Mouse (Mus musculus): ENCODE measurements around the gene Tmbim4. TPM values are rescaled to one million over a fixed set of nuclear protein-coding genes. Genes with fewer than 3 reads are reported as not detected.

Gene Tmbim4
- polyA plus RNA-seq, 1 experiment from 2014 or later = 151 TPM

DNA sequence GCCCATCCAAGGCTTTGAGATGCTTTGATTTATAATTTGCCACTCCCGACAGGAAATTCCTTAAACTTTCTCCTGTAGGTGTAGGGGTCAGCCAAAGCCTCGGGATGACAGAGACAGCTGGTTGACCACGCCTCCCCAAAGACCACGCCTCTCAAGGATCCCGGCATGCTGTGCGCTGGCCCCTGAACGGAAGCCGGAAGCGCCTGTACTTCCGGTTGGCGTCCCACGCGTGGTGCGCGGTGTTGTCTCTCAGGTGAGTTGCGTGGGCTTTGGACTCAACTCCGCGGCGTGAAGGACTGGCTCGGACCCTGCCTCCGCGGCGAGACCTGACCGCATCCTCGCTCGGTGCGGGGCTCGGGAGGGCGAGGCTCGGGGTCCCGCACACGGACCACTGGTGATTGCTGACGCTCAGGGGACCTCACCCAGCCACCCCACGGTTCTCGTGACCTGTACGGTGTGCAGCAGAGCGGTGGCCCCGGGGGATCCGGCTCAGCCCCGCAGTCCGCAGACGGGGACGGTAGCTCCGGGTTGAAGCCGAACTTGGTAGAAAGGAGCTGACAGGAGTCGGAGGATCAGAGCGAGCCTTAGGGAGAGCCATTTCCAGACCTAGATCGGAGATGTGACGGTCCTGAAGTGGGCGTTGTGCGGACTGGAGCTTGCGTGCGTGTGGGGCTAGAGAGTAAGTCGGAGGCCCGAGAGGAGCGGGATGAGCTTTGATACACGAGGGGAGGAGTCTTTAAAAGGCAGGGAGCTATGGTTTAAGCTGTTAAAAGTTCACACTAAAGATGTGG is 25.7 kb downstream of the Tmbim4 start, which contains the start of gene Llph:
TSS of gene Llph (plus strand) at position 200 of the 791 bp plus-strand sequence.
- peak; percentile 95 for ATAC-seq (replicated peaks; ENCODE audit: low FRiP score)
- Histone ChIP-seq H3K36me3 (peaks cover 49% of the 10 kb centered on the region), H3K9ac (peak within 1 kb of the TSS; percentile 75), H3K27ac (peak within 1 kb of the TSS; percentile 64), H3K4me3 (replicated peaks) (peak within 1 kb of the TSS; percentile 68), H3K4me2 (peak within 1 kb of the TSS; percentile 71), H3K27me3 (no peaks in the 10 kb centered on the region), H3K4me1 (peaks cover 18% of the 10 kb centered on the region), H3K9me3 (replicated peaks) (no peaks in the 10 kb centered on the region)
- WGBS = under 1% methylated on average over 57 of the region's 57 CpGs

DNA sequence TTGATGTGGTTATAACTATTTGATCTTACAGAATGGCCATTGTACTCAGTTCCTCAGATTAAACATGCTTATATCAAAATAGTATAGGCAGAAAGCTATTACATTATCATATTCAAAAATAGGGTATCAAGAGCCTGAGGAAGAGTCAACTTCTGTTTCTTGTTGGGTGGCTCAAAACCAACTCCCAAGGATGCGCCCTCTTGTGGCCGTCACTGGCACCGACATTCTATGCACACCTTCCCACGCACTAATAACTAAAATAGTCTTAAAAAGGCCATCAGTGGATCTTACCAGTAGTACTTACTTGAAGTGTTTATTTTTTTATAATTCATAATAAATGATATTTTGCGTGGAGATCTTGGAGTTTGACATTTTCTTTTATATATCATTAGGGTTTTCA is 30.3 kb downstream of the Tmbim4 start:
- no peak overlapping the region for H3K9ac ChIP-seq
- ATAC-seq (replicated peaks; ENCODE audit: low FRiP score) = no peak
- no peak overlapping the region for H3K27ac ChIP-seq
- no peaks in the 10 kb centered on the region for H3K27me3 ChIP-seq
- 34% methylated on average over 5 of the region's 5 CpGs for WGBS
- peaks cover 46% of the 10 kb centered on the region for H3K36me3 ChIP-seq
- no peak overlapping the region for H3K4me3 ChIP-seq (replicated peaks)
- H3K4me1 ChIP-seq = peaks cover 16% of the 10 kb centered on the region
- no peaks in the 10 kb centered on the region for H3K9me3 ChIP-seq (replicated peaks)
- H3K4me2 ChIP-seq = no peak overlapping the region

DNA sequence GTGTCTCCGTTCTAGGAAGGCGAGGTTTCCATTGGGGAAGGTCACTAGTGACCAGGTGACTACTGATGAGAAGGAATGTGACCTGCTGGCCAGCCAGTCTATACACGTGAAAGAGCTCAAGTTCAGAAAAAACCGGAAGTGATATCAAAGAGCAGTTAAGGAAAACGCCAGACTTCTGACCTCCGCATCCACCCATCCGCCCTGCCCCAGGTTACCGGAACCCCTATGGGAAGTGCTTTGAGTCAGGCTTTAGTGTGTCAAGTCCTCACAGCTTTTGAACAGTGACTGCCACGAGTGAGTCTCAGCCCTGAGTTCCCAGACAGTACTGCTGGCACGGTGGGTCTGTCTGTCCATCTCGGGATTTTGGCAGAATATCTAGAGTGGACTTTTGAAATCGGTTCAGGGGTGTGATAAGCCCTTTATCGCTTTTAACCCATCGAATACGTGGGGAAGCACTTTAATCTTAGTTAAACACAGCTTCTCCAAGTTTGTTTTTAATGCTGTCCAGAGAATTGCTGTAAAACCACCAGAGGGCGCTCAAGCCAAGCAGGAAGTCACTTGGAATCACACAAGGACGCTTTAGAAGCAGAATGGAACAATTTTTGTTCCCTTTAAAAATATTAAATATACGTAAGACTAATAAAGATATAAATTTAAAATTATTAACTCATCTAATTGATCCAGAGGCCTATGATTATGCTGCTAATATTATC is 32.4 kb downstream of the Tmbim4 start:
- peaks cover 2% of the 10 kb centered on the region for H3K4me1 ChIP-seq
- no peaks in the 10 kb centered on the region for H3K9me3 ChIP-seq (replicated peaks)
- H3K4me2 ChIP-seq = peak overlapping the region; percentile 43
- no peaks in the 10 kb centered on the region for H3K27me3 ChIP-seq
- WGBS = 29% methylated on average over 18 of the region's 18 CpGs
- ATAC-seq (replicated peaks; ENCODE audit: low FRiP score) = 0 out of 2 replicates have a peak, but pooled peaks have one; percentile 49
- H3K27ac ChIP-seq = no peak overlapping the region
- H3K4me3 ChIP-seq (replicated peaks) = peak overlapping the region; percentile 16; the same call in 1 of the 2 replicates
- H3K9ac ChIP-seq = peak overlapping the region; percentile 25; the same call in 1 of the 2 replicates
- peaks cover 39% of the 10 kb centered on the region for H3K36me3 ChIP-seq

DNA sequence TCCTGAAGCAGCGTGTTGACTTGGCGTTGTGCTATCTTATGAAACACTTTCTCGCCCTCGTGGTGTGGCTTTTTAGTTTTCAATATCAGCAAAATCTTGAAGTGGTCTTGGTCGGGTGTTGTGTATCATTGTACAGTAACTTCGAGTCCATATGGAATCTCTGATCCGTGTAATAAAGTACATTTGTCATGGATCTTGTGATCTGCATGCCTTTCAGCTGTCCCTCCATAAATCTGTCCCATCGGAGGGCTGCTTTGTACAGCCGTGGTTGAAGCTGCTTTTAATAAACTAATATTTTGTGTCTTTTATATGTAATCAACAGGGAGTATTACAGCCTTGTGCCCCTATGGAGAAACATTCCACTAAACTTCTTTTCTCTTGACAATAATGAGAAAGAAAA is 35.5 kb downstream of the Tmbim4 start:
- 64% methylated on average over 9 of the region's 9 CpGs for WGBS
- ATAC-seq (replicated peaks; ENCODE audit: low FRiP score) = no peak

DNA sequence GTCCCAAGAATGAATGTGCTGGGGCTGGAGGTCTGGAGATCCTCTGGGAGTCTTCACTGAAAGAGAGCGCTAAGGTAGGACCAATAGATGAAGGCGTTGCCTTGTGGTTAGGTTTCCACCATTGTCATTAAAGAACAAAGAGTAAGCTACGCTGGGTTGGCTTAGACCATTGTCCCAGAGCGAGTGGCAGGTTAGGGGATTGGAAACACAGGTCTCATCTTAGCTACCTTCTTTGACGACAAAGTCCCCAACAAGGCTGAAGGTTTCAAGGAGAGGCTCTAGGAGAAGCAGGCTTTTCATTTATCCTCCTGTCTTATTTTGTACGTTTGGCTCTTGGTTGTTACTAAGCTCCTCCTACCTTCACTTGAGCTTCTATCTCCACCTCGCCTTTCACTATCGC is 36.9 kb downstream of the Tmbim4 start:
- H3K9ac ChIP-seq = no peak overlapping the region
- H3K4me1 ChIP-seq = no peaks in the 10 kb centered on the region
- no peaks in the 10 kb centered on the region for H3K9me3 ChIP-seq (replicated peaks)
- no peaks in the 10 kb centered on the region for H3K27me3 ChIP-seq
- no peak overlapping the region for H3K4me3 ChIP-seq (replicated peaks)
- no peak overlapping the region for H3K4me2 ChIP-seq
- WGBS = 91% methylated on average over 8 of the region's 8 CpGs
- H3K27ac ChIP-seq = no peak overlapping the region
- ATAC-seq (replicated peaks; ENCODE audit: low FRiP score) = no peak
- H3K36me3 ChIP-seq = no peaks in the 10 kb centered on the region

More for the DNA sequence above, 35.5 kb downstream of the Tmbim4 start:
- Histone ChIP-seq H3K36me3 (peaks cover 12% of the 10 kb centered on the region), H3K4me1 (no peaks in the 10 kb centered on the region), H3K4me3 (replicated peaks) (no peak overlapping the region), H3K9ac (no peak overlapping the region), H3K27ac (no peak overlapping the region), H3K9me3 (replicated peaks) (no peaks in the 10 kb centered on the region), H3K27me3 (no peaks in the 10 kb centered on the region), H3K4me2 (no peak overlapping the region)

DNA sequence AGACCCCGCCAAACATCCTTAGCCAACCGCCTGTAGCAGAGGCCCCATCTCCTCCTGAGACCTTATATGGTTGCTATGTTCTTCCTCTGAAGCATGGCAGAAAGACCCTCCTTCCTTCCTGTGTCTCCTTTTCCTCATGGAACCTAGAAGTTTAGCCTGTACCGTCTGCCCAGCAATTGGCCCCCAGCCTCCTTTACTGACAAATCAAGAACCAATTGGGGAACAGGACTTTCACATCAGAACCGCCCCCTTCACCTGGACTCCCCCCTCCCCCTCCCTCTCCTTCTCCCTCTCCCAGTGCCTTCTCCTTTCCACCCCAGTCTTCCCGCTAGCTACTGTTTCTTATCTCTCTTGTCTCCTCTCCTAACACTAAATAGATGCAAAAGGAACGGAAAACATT is 38.1 kb downstream of the Tmbim4 start:
- Histone ChIP-seq H3K4me1 (no peaks in the 10 kb centered on the region), H3K36me3 (no peaks in the 10 kb centered on the region), H3K9me3 (replicated peaks) (no peaks in the 10 kb centered on the region), H3K4me2 (no peak overlapping the region), H3K4me3 (replicated peaks) (no peak overlapping the region), H3K27ac (no peak overlapping the region), H3K27me3 (no peaks in the 10 kb centered on the region), H3K9ac (no peak overlapping the region)
- no peak for ATAC-seq (replicated peaks; ENCODE audit: low FRiP score)
- 75% methylated on average over 6 of the region's 6 CpGs for WGBS

DNA sequence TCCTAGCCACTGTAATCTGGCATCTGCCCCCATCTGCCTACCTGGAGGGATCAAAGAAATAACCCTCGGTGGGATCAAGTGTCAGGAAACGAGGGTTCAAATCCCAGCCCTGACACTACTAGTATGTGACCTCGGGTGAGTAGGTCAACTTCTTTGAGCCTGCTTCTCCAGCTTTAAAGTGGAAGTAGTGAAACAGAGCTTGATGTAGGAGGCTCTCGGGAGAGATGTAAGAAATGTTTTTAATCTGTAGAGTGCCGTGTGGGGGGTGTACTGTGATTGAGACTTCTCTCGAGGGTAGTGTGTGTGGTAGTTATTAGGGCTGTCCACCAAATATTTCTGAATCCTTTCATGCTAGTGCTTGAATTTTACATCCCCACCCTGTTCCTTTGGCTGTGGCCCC is 41.0 kb downstream of the Tmbim4 start:
- no peak for ATAC-seq (replicated peaks; ENCODE audit: low FRiP score)
- 30% methylated on average over 6 of the region's 6 CpGs for WGBS
- Histone ChIP-seq H3K27ac (no peak overlapping the region), H3K27me3 (no peaks in the 10 kb centered on the region), H3K36me3 (no peaks in the 10 kb centered on the region), H3K9me3 (replicated peaks) (no peaks in the 10 kb centered on the region), H3K9ac (no peak overlapping the region), H3K4me3 (replicated peaks) (no peak overlapping the region), H3K4me1 (peaks cover 9% of the 10 kb centered on the region), H3K4me2 (no peak overlapping the region)

DNA sequence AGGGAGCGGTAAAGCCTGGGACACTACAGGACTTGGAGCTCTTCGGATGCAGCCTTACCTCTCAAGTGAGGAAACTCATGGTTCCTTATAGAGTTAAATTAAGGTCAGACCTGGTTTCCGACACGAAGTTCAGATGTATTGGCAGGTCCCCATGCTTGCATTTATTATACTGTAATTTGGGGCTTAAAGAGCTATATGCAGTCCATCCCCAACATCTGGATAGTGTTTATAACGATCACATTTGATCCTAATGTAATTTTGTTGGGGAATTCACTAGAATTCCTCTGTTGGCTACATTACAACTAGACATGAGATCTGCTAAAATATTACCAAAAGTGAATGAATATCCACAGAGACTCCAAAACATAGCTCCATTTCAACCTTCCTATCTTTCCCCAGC is 44.3 kb downstream of the Tmbim4 start:
- H3K27ac ChIP-seq = no peak overlapping the region
- H3K4me1 ChIP-seq = peaks cover 9% of the 10 kb centered on the region
- H3K4me3 ChIP-seq (replicated peaks) = no peak overlapping the region
- no peaks in the 10 kb centered on the region for H3K36me3 ChIP-seq
- no peaks in the 10 kb centered on the region for H3K27me3 ChIP-seq
- WGBS = 78% methylated on average over 5 of the region's 5 CpGs
- no peaks in the 10 kb centered on the region for H3K9me3 ChIP-seq (replicated peaks)
- ATAC-seq (replicated peaks; ENCODE audit: low FRiP score) = no peak
- H3K9ac ChIP-seq = no peak overlapping the region
- H3K4me2 ChIP-seq = no peak overlapping the region

DNA sequence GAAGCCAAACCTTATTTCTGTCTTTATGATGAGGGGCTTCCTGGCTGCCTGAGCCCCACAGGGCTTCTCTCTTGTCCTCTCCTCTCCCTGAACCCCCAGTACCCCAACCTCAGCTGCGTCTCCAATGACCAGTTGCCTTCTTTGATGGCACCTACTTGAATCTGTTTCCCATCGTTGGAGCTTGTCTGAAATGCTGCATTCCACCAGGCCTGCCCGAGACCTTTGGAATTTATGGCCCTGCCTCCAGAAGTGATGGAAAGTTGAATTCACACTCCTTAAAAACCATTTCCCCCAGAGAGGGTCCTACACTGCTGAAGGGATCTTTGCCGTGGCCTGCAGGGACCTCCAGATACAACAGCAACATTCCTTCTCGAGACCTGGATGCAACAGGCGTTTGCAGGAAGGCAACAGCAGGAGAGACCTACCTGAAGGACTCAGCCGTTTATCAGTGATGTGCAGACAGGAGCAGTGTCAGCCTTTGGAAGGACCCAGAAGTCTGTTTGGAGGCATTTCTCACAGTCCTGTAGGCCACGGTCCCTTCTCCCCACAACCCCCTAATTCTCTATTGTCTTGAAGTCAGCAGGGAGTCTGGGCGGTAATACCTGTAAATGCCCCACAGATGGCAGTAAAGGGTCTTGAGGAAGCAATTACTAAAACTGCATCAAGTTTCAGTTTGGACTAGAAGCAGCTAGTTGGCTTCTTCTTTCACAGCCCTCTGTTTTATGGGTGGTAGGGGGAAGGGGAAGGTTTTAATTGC is 45.8 kb downstream of the Tmbim4 start:
- Histone ChIP-seq H3K27me3 (no peaks in the 10 kb centered on the region), H3K4me1 (peaks cover 9% of the 10 kb centered on the region), H3K9ac (0 out of 2 replicates have a peak overlapping the region, but pooled peaks have one; percentile 16), H3K9me3 (replicated peaks) (no peaks in the 10 kb centered on the region), H3K4me3 (replicated peaks) (peak overlapping the region; percentile 23), H3K4me2 (peak overlapping the region; percentile 40), H3K36me3 (no peaks in the 10 kb centered on the region), H3K27ac (0 out of 2 replicates have a peak overlapping the region, but pooled peaks have one; percentile 3)
- 17% methylated on average over 9 of the region's 9 CpGs for WGBS
- peak; percentile 67; the same call in 1 of the 2 replicates for ATAC-seq (replicated peaks; ENCODE audit: low FRiP score)

DNA sequence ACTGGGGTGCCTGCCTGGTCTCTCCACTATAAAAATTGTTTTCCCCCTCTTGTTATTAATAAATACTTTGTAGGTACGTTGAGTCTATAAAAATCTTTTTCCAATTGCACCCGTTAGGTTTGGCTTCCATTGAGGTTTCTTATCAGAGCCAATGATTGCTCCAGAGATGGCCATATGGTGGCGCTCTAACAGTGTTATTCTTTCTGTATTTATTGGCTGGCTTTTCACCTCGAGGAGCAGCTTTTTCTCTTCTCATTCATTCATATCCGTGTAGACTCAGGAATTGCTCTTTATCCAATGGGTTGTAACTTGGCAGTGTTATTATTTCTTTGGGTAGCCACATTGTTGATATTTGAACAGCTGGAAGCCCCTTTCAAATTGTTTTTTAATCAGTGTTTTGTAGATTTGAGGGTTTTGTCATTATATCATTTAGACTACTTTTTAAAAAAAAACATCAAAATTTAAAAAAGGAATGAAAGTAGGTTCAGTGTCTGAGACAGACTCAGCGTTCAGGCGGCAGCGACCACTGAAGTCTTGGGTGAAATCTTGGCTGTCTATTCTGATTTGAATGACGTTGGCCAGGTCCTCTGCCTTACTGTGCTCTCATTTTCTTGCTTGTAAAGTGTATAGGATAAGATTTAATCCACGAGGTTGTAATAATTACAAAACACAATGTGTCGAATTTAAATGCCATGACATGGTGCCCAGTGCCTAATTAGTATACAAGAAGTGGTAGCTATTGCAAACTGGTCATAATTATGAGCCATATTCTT is 49.7 kb downstream of the Tmbim4 start:
- H3K36me3 ChIP-seq = no peaks in the 10 kb centered on the region
- 59% methylated on average over 11 of the region's 11 CpGs for WGBS
- ATAC-seq (replicated peaks; ENCODE audit: low FRiP score) = no peak

DNA sequence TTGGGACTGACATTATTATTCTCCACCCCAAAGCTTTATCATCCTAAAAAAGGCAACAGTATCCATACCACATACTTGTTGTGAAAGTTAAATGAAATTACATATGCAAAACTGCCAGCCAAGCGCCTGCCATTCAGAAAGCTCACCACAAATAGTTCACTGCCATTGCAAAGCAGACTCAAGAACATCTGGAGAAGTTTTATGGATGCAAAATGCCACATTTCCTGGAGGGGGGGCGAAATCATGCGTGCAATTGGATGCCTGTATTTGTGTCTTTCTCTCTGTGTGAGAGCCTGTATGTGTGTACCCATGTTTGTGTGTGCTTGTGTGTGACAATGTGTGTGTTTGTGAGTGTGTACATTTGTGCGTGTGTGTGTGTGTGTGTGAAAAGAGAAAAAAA is 50.4 kb downstream of the Tmbim4 start:
- Histone ChIP-seq H3K27ac (no peak overlapping the region), H3K4me3 (replicated peaks) (no peak overlapping the region), H3K9me3 (replicated peaks) (no peaks in the 10 kb centered on the region), H3K27me3 (no peaks in the 10 kb centered on the region), H3K9ac (no peak overlapping the region), H3K4me1 (peaks cover 21% of the 10 kb centered on the region), H3K36me3 (no peaks in the 10 kb centered on the region), H3K4me2 (no peak overlapping the region)
- 84% methylated on average over 4 of the region's 4 CpGs for WGBS
- no peak for ATAC-seq (replicated peaks; ENCODE audit: low FRiP score)

More for the DNA sequence above, 49.7 kb downstream of the Tmbim4 start:
- H3K9ac ChIP-seq = no peak overlapping the region
- no peak overlapping the region for H3K4me3 ChIP-seq (replicated peaks)
- H3K27me3 ChIP-seq = no peaks in the 10 kb centered on the region
- peaks cover 25% of the 10 kb centered on the region for H3K4me1 ChIP-seq
- H3K27ac ChIP-seq = no peak overlapping the region
- no peaks in the 10 kb centered on the region for H3K9me3 ChIP-seq (replicated peaks)
- H3K4me2 ChIP-seq = no peak overlapping the region
